Mouse (Mus musculus) kidney, adult 11 months (tissue): Measurements from ENCODE around the gene Uhrf1bp1l.
"Not testable (repeated sequence)": the region's sequence is repeated elsewhere in the genome, so short reads cannot be mapped to it uniquely, and the experiment has no call there.

ENCODE experiments used
- DNase-seq: peaks from one replicate; pipeline ENCODE4 v3.0.0; 2022

Gene Uhrf1bp1l

DNA sequence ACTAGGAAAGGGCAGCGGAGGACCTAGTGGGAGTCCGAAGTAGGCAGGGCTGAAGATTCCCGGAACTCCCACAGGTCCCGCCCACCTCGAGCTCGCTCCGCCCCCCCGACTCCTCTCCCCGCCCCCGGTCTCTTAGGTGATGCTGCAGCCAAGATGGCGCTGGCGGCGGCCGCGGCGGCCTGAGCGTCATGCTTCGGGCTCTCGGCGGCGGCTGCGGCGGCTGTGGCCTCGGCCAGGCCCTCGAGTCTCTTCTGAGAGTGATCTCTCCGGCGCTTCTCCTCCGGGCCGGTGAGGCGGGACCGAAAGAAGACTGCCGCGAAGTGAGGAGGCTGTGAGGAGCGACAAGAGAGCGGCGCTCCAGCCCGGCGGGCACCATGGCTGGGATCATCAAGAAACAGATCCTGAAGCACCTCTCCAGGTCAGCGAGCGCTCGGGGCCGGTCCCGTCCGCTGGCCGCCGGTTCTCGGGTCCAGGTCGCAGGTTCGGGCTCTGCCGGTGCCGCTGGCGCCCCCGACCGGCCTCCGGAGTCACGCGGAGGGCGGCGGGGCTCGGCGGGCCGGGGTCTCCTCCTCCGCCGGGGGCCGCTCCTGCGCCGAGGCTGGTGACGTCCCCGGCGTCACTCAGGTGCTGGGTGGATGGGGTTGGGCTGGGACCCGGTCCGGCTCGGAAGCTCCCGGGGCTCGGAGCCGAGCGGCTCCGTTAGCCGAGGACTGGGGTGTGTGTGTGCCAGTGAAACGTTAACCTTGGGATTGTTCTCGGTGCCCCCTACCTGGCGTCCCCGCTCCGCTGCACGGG lies at the start of gene Uhrf1bp1l:
TSS of gene Uhrf1bp1l (plus strand) at position 121 of the 795 bp plus-strand sequence.
- peak; percentile 84 for DNase-seq

GRCm38 (mm10) chr10:89695194-89695911 lies 49.4 kb upstream of the Uhrf1bp1l start:
- no peak for DNase-seq

- not testable (repeated sequence) for DNase-seq
Observed at GRCm38 (mm10) chr10:89696270-89696669, 48.5 kb upstream of the Uhrf1bp1l start.

- DNase-seq, result no peak
Observed at GRCm38 (mm10) chr10:89697956-89698355, 46.8 kb upstream of the Uhrf1bp1l start.

- no peak for DNase-seq
Observed at GRCm38 (mm10) chr10:89703042-89703441, 41.7 kb upstream of the Uhrf1bp1l start.

DNA sequence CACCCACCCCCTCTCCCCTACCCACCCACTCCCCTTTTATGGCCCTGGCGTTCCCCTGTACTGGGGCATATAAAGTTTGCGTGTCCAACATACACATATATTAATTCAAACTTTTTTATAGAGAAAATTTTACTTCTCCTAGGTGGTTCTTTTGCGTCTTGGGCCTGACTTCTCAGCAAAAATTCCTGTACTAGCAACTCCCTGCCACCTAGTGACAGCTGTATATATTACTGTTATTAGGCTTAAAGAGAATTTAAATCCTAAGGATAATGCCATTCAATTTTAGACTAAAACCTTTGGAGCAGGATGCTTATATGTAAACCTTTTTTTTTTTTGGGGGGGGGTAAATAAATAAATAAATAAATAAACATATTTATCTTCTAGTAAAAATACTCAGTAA lies 37.4 kb upstream of the Uhrf1bp1l start:
- no peak for DNase-seq

DNA sequence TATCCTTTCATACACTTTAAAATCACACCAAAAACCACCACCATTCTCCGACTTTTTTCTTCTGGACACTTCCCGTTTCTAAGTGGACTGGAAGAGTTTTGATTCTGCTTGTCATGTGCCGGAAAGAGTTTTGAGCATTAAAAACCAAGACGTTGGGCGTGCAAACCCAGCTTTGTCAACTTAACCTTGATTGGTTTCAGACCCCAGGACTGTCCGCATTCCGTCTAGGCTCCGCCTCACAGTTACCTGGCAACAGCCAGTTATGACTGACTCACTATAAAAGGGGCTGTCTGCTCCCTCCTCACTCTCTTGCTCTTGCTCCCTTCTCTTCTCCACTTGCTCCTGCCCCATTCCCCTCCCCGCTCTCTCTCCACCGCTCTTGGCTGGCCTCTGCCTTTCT lies 36.1 kb upstream of the Uhrf1bp1l start:
- no peak for DNase-seq

DNA sequence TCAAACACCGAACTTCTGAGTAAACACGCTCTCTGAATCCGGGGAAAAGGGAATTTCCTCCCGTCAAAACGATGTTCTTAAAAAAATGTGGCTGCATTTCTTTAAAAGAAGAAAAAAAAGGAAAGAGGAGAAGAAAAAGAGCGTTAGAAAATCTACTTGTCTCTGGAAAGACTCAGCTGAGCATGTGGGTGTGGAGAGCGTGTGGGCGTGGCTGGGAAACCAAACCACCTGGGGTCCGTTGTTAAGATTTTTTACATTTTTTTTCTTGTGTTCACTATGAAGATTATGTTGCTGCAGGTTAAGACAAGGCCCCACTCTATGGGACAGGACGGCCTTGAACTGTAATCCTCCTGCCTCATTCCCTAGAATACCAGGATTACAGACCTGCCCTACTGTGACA lies 29.9 kb upstream of the Uhrf1bp1l start:
- no peak for DNase-seq

- DNase-seq, result no peak
Observed at GRCm38 (mm10) chr10:89720252-89720651, 24.5 kb upstream of the Uhrf1bp1l start.

DNA sequence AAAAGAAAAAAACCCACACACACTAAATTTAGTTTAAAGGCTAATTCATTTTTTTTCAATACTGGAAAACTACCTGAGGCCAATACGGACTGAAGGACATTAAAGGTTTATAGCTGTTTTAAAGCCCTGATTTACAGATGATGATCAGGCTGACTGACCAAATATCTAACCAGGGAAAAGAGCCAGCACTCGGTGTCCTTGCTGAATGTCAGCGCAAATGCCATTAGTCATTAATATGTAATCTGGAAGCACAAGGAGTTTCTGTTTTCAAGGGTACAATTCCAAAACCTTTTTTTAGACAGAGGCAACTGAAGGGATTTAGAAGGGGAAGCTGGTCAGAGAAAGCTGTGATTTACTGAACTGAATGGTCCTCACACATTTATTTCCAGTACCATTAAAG lies 24.0 kb upstream of the Uhrf1bp1l start:
- peak; percentile 80 for DNase-seq

DNA sequence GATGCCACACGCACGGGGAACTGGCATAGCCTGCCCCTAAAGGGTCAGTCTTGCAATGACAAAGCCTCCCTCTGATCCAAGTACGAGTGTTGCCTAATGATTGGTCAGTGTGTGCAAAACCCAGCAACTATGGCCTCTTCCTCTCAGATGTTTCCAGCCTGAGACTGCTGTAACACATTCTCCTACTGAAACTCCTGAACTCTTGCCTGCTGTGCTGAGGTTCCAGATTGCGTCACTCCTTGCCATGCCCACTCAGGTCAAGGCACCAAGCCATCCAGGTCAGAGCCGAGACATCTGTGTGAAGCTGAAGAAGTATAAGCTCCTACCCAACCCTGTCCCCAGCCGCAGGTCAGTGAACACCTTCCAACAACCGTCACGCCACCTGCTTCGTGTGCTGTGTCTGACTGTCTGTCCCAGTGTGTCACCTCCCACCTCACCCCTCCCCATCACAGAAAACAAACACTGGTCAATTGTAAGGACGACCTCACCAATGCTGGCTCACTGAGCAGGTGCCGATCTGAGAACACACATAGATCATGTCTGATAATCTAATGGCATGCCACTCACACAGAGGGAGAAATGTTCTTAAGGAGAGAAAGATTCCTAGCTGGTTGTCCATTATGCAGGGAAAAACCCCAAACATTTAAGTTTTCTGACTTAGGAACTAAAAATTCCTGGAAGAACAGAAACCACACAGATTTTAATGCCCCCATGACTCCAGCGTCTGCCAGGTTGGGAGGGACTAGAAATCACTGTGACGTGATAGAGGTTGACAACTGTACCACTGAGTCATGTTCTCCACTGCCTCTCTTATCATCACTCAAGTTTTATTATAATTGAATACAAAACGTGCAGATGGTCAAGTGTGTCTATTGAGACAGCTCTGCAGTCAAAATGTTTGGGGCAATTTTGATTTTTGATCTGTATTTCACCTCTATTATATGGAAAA lies 22.3 kb upstream of the Uhrf1bp1l start:
- peak; percentile 63 for DNase-seq

GRCm38 (mm10) chr10:89730386-89730785 lies 14.4 kb upstream of the Uhrf1bp1l start:
- no peak for DNase-seq

GRCm38 (mm10) chr10:89731341-89731740 lies 13.4 kb upstream of the Uhrf1bp1l start:
- no peak for DNase-seq

- DNase-seq, result peak; percentile 92
Observed at GRCm38 (mm10) chr10:89732001-89732794, 12.6 kb upstream of the Uhrf1bp1l start, which contains the start of gene Actr6. Gene Actr6, minus strand, starts transcription at chr10:89732295.

GRCm38 (mm10) chr10:89737092-89737491 lies 7.7 kb upstream of the Uhrf1bp1l start:
- no peak for DNase-seq

DNA sequence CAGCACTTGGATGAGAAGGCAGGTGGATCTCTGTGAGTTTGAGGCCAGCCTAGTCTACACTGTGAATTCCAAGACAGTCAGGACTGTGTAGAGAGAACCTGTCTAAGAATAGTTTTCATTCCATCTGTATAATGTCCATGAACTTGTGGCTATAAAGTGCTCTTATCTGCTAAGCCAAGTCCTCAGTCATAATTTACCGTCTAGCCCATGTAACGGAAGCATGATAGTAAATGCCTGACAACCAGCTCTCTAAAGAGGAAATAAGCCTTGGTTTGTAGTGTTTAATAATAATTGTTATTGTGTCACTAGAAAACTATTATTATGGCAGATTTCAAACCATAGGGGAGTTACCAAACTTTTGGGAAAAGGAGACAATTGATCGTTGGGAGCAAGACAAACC lies 6.9 kb upstream of the Uhrf1bp1l start:
- DNase-seq, result no peak

GRCm38 (mm10) chr10:89738395-89738794 lies 6.4 kb upstream of the Uhrf1bp1l start:
- no peak for DNase-seq

DNA sequence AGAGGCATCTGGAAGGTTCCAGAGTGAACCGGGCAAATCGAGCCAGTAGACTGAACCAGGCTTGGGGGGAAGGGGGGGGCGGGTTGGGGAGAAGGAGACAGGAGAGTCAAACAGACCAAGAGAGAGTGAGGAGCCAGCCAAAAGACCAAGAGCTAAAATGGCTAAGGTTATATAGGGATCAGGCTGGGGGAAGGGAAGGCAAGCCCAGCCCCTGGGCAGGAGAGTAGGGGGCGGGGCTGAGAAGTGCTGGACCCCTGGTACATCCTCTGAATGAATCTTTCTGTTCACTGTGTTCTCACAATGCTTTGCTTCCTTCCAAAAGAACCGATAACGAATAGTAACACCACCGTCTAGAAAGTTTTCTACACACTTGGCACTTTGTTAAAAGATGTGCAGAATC lies 5.1 kb upstream of the Uhrf1bp1l start:
- no peak for DNase-seq

GRCm38 (mm10) chr10:89740995-89741394 lies 3.8 kb upstream of the Uhrf1bp1l start:
- DNase-seq, result no peak

DNA sequence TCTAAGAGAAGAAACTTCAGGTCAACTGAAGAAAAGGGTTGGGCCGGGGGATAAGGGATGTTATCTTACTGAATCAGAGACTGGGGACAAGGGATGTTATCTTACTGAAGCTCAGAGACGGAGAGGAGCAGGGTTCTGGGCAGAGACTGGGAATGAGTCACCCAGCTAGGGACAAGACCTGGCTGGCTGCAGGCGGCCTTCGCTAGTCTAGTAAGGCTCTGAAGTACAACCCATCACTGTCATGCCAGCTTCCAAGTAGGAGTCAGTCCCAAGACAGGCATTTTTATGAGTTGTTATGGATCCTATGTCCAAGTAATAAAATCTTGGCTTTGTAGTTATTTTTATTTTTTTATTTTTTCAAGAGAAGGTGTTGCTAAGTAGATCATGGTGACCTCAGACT lies 1.5 kb upstream of the Uhrf1bp1l start:
- no peak for DNase-seq

- no peak for DNase-seq
Observed at GRCm38 (mm10) chr10:89744341-89744740, 450 bp upstream of the Uhrf1bp1l start.

DNA sequence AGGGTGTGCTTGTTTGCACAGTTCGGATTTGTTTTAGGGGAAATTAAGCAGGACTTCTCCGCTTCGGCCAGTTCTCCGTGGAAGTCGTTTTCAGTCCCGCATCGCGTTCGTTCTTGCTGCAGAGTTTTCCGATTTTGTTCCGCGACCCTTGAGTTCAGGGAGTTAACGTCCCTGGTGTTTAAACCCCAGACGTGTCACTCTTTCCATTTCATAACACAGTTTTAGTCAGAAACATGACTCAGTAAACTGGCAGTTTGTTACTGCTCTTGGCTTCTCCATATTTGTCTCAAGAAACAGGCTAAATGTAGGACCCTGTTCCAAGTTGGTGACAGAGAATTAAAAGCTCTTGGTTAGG lies 852 bp downstream of the Uhrf1bp1l start:
- no peak for DNase-seq
